Mouse (Mus musculus) kidney, postnatal 0 days (tissue): ENCODE results near the gene Mcoln3. TPM values are rescaled to one million over a fixed set of nuclear protein-coding genes. Genes with fewer than 3 reads are reported as not detected.
A peak's percentile ranks its signal among the peaks of the same experiment; 100 is the strongest.

Source experiments
- ATAC-seq: fragments of 200-750 bp; cut with Nextera tagmentation; replicated peaks from 2 replicates; pipeline ENCODE4 v1.8.0; 2017; ENCODE audit warnings: low read depth, moderate number of reproducible peaks, moderate TSS enrichment, moderate library complexity; ENCODE audit not compliant: low FRiP score
- DNase-seq: peaks from one replicate; pipeline ENCODE4 v3.0.0-alpha.2; 2016; ENCODE audit warnings: low spot score
- H3K27ac ChIP-seq: fragments of 300-500 bp; sonication (generic); 2 replicates; pipeline ENCODE4 v1.5.1; 2014; ENCODE audit warnings: mild to moderate bottlenecking
- H3K27me3 ChIP-seq: fragments of 300-500 bp; sonication (generic); 2 replicates; pipeline ENCODE4 v1.6.1; 2014; ENCODE audit warnings: low read length, mixed read lengths; ENCODE audit not compliant: insufficient read depth
- H3K36me3 ChIP-seq: fragments of 300-500 bp; sonication (generic); 2 replicates; pipeline ENCODE4 v1.6.1; 2014; ENCODE audit warnings: low read length, mixed read lengths; ENCODE audit not compliant: insufficient read depth
- H3K4me1 ChIP-seq: fragments of 300-500 bp; sonication (generic); replicated peaks from 2 replicates; pipeline ENCODE4 v1.6.1; 2014; ENCODE audit warnings: antibody characterized with exemption, low read length, mixed read lengths; ENCODE audit not compliant: insufficient read depth
- H3K4me2 ChIP-seq: fragments of 300-500 bp; sonication (generic); 2 replicates; pipeline ENCODE4 v1.6.1; 2014; ENCODE audit warnings: mild to moderate bottlenecking, low read length, moderate library complexity, mixed read lengths
- H3K4me3 ChIP-seq: fragments of 300-500 bp; sonication (generic); replicated peaks from 2 replicates; pipeline ENCODE4 v1.5.1; 2014; ENCODE audit warnings: low read depth, low read length
- H3K9ac ChIP-seq: fragments of 300-500 bp; sonication (generic); 2 replicates; pipeline ENCODE4 v1.6.1; 2014; ENCODE audit warnings: low read depth, low read length
- H3K9me3 ChIP-seq: fragments of 300-500 bp; sonication (generic); replicated peaks from 2 replicates; pipeline ENCODE4 v1.6.1; 2016; ENCODE audit warnings: low read length, inconsistent platforms, mixed read lengths
- CTCF ChIP-seq: IDR thresholded peaks from 2 replicates; pipeline ENCODE4 v1.5.1; 2016; ENCODE audit warnings: antibody characterized with exemption, low read depth, mild to moderate bottlenecking, moderate library complexity
- WGBS: fragments of 180-500 bp; shearing (Covaris S2); extraction: QIAGEN DNeasy Blood & Tissue Kit; methylation state at CpG from one replicate; pipeline ENCODE4 v1.1.7; 2014; 5-methylcytosine and 5-hydroxymethylcytosine counted together
- polyA plus RNA-seq: library from polyadenylated mRNA; unstranded; fragments of >200 nt; fragmentation: Nextera tagmentation; extraction: Ambion mirVana; gene quantifications from 2 replicates; pipeline ENCODE4 v1.2.1, GENCODE M21; 2015

Mcoln3 gene
- polyA plus RNA-seq, 1 experiment from 2014 or later = 34.7 TPM

- Histone ChIP-seq H3K9me3 (no peaks in the 10 kb centered on the region), H3K36me3 (no peaks in the 10 kb centered on the region), H3K27ac (no peak overlapping the region), H3K27me3 (no peaks in the 10 kb centered on the region), H3K4me3 (no peak overlapping the region), H3K4me2 (no peak overlapping the region), H3K4me1 (no peaks in the 10 kb centered on the region), H3K9ac (no peak overlapping the region)
- DNase-seq (no peak), ATAC-seq (no peak)
- TF ChIP-seq CTCF = no peak
- 80% methylated on average over 2 of the region's 2 CpGs for WGBS
These were observed 8.3 kb upstream of the Mcoln3 start for GRCm38 (mm10) chr3:146108945-146109344.

- H3K36me3 ChIP-seq = no peaks in the 10 kb centered on the region
- H3K9me3 ChIP-seq = no peaks in the 10 kb centered on the region
- H3K4me3 ChIP-seq = no peak overlapping the region
- no peak for TF ChIP-seq CTCF
- H3K27ac ChIP-seq = no peak overlapping the region
- no peak for DNase-seq
- no peak for ATAC-seq
- no peak overlapping the region for H3K4me2 ChIP-seq
- no peaks in the 10 kb centered on the region for H3K4me1 ChIP-seq
- no peak overlapping the region for H3K9ac ChIP-seq
- WGBS = 69% methylated on average over 2 of the region's 2 CpGs
- no peaks in the 10 kb centered on the region for H3K27me3 ChIP-seq
These were observed 6.9 kb upstream of the Mcoln3 start for GRCm38 (mm10) chr3:146110358-146110757.

- Histone ChIP-seq H3K9ac (no peak overlapping the region), H3K4me2 (no peak overlapping the region), H3K4me1 (no peaks in the 10 kb centered on the region), H3K36me3 (no peaks in the 10 kb centered on the region), H3K27ac (no peak overlapping the region), H3K4me3 (no peak overlapping the region), H3K9me3 (no peaks in the 10 kb centered on the region), H3K27me3 (no peaks in the 10 kb centered on the region)
- DNase-seq = no peak
- no peak for ATAC-seq
- TF ChIP-seq CTCF = no peak
- 78% methylated on average over 6 of the region's 6 CpGs for WGBS
These were observed 6.3 kb upstream of the Mcoln3 start for GRCm38 (mm10) chr3:146110916-146111315.

GRCm38 (mm10) chr3:146117997-146118457 is 777 bp downstream of the Mcoln3 start:
- Histone ChIP-seq H3K4me2 (peak overlapping the region; percentile 57), H3K4me3 (peak overlapping the region; percentile 31), H3K27ac (no peak overlapping the region), H3K4me1 (peaks cover 6% of the 10 kb centered on the region; the same call in 1 of the 2 replicates), H3K36me3 (no peaks in the 10 kb centered on the region), H3K9ac (0 out of 2 replicates have a peak overlapping the region, but pooled peaks have one; percentile 18), H3K27me3 (peaks cover 3% of the 10 kb centered on the region; the same call in 1 of the 2 replicates), H3K9me3 (no peaks in the 10 kb centered on the region)
- 58% methylated on average over 9 of the region's 9 CpGs for WGBS
- TF ChIP-seq CTCF = no peak
- ATAC-seq (no peak), DNase-seq (no peak)

- peaks cover 6% of the 10 kb centered on the region; the same call in 1 of the 2 replicates for H3K4me1 ChIP-seq
- WGBS = 11% methylated on average over 24 of the region's 25 CpGs
- H3K36me3 ChIP-seq = no peaks in the 10 kb centered on the region
- no peak for ATAC-seq
- no peak for TF ChIP-seq CTCF
- no peak overlapping the region for H3K4me3 ChIP-seq
- peak overlapping the region; percentile 41 for H3K4me2 ChIP-seq
- H3K9me3 ChIP-seq = no peaks in the 10 kb centered on the region
- peak; percentile 44 for DNase-seq
- peaks cover 3% of the 10 kb centered on the region; the same call in 1 of the 2 replicates for H3K27me3 ChIP-seq
- H3K27ac ChIP-seq = no peak overlapping the region
- 0 out of 2 replicates have a peak overlapping the region, but pooled peaks have one; percentile 27 for H3K9ac ChIP-seq
These were observed 4.3 kb downstream of the Mcoln3 start for GRCm38 (mm10) chr3:146121310-146122124.

- Histone ChIP-seq H3K9ac (no peak overlapping the region), H3K4me3 (no peak overlapping the region), H3K27ac (no peak overlapping the region), H3K4me1 (peaks cover 6% of the 10 kb centered on the region; the same call in 1 of the 2 replicates), H3K9me3 (no peaks in the 10 kb centered on the region), H3K36me3 (no peaks in the 10 kb centered on the region), H3K27me3 (no peaks in the 10 kb centered on the region; the same call in 1 of the 2 replicates), H3K4me2 (0 out of 2 replicates have a peak overlapping the region, but pooled peaks have one; percentile 41)
- DNase-seq (no peak), ATAC-seq (no peak)
- no peak for TF ChIP-seq CTCF
- WGBS = 61% methylated on average over 3 of the region's 3 CpGs
These were observed 4.8 kb downstream of the Mcoln3 start for GRCm38 (mm10) chr3:146122125-146122420.
